Mouse (Mus musculus): ENCODE measurements around the gene Cox4i2. TPM values are rescaled to one million over a fixed set of nuclear protein-coding genes. Genes with fewer than 3 reads are reported as not detected.

The Cox4i2 gene
- total RNA-seq, 2 experiments from 2014 or later, result 4.2 to 4.9 TPM

DNA sequence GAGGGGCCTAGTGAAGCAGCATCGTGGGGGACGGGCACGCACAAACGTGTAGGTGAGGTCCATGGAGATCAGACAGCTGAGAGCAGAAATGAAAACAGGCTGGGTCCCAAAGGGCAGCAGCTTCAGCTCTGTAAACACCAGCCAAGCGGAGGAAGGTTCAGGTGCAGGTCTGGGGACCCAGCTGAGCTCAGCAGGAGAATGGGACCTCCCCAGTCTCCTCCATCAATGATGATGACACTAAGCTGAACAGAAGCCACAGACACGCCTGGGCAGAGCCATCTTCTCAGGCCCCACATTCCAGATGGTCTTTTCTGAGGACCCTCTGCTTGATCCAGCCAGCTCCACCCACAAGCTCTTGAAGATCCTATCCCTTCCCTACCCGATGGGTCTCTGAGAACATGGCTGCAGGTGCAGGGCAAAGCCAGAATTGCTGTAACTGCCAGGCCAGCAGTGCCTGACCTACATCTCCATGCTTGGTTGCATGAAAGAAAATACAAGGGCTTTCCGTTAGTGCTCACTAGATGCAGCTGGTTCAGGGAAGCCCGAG is 40.4 kb downstream of the Cox4i2 start:
- no peak for DNase-seq (ENCODE audit: low spot score in 2 of 2)

DNA sequence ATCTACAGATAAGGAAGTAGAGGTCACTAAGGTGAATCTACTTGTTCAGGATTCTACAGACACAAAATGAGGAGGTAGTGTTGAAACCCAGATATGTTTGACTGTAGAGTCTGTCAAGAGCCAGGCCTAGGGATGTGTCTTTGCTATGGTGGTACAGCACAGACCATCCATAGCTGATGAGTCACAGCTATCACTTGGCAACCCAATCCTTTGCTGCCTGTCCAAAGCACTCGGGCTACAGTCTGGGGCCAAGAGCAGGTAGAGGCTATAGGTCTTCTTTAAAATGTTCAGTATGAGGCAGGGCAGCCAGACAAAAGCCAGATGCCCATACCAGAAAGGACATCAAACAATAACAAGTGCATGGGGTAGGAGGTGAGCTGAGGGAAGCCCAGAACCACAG is 43.6 kb downstream of the Cox4i2 start:
- no peak for DNase-seq (ENCODE audit: low spot score in 2 of 2)

DNA sequence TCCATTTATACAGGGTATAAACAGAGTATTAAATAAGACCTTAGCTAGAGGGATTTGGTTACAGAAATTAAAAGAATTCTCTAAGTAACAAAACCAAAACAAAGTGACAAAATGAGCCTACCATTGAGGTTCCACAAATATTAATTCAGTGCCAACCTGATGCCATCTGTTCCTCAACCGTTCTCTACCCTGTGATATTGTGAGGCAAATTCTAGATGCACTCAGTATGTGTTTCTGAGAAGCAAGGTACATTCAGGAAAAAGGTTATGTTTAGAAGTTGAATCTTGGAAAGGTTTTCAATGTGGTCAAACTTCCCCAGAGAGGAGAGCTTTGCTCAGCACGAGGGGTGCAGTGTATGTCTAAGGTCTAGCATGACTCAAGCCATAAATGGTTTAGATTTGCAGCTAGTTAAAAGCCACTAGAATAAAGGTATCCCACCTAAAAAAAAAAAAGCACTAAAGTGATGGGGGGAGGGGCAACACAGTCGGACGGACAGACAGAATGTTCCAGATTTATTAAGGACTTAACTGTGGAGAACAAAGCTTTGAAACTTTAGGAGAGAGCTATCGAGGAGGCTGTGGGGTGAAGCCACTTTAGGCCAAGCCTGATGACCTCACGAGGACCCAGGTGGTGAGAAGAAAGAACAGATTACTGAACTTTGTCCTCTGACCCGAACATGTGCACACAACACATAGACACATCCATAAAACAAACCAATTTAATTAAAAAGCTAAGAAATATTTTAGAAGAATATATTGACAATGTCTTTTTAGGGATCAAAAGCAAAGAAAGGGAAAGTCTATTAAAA is 46.2 kb downstream of the Cox4i2 start:
- no peak for DNase-seq (ENCODE audit: low spot score in 2 of 2)

DNA sequence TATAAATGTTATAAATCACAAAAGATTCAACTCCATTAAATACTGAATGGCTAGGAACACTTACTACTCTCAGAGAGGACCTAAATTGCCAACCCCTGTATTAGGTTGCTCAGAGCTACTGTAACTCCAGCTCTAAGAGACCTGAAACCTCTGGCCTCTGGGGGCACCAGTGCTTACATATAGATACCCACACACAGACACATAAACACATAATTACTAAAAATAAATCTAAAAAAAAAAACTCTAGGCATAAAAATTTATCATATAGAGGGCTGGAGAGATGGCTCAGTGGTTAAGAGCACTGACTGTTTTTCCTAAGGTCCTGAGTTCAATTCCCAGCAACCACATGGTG is 46.8 kb downstream of the Cox4i2 start:
- DNase-seq (ENCODE audit: low spot score in 2 of 2), result no peak

DNA sequence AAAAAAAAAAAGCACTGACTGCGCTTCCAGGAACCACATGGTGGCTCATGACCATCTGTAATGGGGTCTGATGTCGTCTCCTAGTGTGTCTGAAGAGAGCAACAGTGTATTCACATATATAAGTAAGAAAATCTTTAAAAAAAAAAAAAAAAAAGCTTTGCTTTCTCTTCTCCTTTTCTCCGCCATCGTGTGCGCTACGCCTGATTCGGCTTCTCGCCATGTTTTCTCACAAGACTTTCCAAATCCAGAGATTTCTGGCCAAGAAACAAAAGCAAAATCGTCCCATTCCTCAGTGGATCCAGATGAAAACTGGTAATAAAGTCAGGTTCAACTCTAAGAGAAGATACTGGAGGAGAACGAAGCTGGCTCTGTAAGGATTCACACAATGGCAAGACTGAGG is 48.3 kb downstream of the Cox4i2 start:
- DNase-seq (ENCODE audit: low spot score in 2 of 2), result no peak

DNA sequence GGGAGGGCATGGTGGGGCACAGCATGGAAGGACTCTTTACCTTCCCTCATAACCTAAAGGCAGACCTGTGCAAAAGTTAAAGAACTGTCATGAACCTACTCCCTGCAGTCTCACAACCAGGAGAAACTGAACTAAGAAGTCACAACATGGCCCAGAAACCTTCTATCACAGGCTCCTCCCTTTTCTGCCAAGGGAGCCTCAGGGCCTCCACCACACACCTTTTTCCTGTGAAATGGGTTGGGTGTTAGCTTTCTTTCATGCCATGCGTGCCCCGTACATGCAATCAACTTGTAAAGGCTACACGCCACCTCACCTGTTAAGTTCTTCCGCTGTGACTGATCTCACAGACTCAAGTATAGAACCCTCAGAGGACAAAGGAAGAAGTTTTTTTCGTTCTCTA is 49.1 kb downstream of the Cox4i2 start:
- DNase-seq (ENCODE audit: low spot score in 2 of 2), result no peak

DNA sequence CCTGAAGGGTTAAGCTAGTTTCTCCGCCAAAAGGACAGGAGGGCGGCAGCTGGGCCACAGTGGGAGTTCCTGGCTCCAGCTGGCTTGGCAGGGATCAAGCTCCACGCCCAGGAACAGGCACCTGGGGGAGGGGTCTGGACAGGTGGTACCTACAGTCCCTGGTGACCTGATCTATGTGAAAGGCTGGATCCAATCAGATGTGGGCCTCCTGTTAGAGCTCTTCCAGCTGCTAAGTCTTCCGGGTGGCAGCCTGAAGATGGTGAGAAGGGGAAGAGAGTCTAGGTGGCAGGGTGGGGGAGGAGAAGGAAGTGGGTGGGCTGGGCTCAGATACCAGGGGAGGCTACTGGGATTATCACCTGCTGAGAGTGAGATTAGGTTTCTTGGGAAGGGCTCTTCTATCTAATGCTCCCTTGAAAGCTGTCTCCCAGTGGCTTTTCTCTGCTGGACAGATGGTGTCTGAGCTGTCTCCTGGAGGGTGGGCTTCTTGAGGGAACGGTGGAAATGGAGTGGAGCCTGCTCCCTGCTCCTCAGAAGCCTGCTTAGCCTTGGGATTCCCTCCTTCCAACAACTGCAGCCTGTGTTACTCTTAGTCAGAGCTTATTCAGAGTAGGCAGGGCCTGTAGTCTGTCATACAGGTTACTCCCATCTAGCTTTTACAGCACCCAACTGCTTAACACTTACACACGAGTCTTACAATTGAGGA is 50.6 kb downstream of the Cox4i2 start:
- DNase-seq (ENCODE audit: low spot score in 2 of 2), result no peak

DNA sequence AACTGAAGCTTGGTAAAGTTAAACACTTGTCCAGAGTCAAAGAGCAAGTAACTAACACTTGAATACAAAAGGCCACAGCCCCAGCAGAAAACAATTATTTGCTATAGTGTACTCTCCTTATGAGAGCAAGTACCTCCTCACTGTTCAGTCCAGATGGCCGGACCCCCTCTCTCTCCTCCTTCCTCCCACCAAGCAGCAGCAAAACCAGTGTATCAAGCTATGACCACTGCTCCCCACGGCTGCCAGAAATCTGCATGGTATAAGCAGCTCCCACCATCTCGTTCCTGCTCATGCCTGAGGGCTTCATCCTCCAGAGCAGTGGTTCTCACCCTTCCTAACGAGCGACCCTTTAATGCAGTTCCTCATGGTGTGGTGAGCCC is 51.1 kb downstream of the Cox4i2 start:
- DNase-seq (ENCODE audit: low spot score in 2 of 2), result no peak

DNA sequence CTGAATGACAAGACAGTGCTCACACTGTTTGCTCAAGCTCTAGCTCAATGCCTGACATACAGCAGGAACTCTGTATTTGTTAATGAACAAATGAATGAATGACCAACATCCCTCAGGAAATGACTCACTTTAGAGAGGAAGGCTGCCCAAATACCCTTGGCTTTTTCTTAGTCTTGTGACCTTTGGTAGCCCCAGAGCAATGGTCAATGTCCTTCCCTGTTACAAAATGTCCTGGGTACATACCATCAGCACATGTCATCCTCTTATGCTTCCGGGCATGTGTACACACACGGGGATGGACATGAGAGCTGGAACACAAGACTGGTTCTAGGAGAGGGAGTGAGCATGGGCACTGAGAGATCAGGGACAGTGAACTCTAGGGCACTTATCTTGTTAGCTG is 52.1 kb downstream of the Cox4i2 start:
- no peak for DNase-seq (ENCODE audit: low spot score in 2 of 2)

DNA sequence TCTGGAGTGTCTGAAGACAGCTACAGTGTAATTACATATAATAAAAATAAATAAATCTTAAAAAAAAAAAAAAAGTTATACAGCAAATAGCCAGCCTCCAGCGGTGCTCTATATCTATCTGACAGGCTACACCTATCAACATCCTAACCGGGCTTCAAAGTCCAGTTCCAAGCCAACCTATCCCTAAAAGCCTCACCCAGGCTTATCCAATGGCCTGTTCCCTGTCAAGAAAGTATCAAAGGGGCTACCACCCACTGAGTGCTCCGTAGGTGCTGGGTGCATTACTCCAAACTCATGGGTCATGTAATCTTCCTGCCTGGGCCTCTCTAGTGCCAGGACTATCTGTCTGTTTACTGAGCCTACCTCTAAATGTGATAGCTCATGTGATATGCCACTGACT is 54.2 kb downstream of the Cox4i2 start:
- DNase-seq (ENCODE audit: low spot score in 2 of 2), result no peak

DNA sequence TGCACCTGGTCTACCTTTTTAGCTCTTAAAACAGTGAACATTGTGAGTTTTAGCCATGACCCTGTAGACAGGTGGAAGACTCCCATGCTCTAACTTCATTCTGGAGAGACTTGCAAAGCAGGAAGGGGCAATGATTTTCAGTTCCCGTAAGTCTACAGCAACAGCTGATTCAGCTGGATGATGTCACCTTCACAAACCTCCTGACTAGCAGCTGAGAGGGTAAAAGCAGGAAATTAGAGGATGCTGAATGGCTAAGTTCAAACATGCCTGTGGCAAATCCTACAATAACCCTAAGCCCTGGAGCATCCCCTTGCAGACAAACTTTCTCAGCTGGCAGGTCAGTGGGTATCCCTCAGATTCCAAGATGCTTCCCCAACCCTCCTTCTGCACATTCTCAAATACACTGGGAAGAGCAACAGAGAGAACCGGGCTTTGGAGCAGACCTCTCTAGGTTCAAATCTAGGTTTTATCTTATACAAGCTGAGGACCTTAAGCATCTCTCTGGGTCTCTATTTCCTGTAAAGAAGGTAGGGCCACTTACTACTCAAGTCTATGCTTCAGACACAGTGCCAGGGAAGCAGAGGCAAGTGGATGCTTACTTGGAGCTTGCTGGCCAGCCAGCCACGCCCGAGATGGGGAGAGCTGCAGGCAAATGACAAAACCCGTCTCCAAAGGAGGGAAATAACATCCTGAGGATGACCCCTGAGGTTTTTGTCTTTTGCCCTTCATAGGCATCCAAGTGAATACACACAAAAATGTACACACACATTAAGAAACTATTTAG is 56.4 kb downstream of the Cox4i2 start:
- no peak for DNase-seq (ENCODE audit: low spot score in 2 of 2)

DNA sequence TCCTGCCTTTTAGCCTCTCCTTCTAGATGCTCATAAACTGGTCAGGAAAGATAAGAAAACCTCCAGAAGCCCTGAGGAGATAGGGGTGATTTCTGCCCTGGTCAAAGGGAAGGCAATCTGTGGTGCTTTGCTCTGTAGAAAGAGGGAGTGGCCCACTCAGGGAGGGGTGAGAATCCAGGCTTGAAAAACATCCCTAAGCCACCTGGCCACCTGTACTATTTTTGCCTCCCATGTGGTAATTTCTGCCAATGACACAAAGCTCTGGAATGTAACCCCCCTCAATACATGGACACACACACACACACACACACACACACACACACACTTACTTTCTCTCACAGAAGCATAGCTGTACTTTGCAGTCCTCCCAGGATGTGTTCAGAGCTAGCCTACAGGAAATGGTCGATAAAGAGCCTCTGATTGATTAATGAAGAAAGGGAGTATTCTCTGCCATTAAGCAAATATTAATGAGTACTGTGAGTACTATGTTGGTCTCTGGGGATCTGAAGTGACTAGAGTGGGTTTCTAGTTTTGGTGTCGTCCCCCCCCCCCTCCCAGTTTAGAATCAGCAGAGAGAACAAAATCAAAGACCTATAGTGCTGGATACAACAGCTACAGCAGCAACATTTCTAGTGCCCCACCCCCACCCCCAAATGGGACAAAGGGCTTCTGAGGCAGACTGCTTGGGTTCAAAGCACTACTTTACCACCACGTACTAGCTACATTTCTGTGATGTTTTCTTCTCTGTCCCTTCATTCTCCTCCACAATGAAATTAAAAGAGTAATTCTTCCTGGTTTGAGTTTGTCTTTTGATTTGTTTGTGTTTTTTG is 57.6 kb downstream of the Cox4i2 start:
- no peak for DNase-seq (ENCODE audit: low spot score in 2 of 2)

DNA sequence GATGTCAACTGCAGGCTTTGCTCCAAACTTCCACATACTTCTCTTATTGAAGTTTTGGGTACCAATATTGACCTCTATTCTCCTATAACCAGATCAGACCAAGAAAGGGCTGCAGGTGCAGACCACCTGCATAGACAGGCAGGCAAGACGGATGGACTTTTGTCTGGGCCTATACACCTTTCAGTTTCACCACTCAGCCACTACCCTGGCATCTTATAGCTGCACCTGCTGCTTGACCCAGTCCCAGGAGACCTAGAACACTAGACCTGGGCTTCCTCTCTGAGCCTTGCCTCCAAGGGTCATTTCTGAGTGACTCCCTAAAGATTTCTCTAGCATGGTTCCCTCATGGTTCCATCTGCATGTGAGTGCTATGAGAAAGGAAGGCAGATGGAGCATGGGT is 59.3 kb downstream of the Cox4i2 start:
- no peak for DNase-seq (ENCODE audit: low spot score in 2 of 2)

DNA sequence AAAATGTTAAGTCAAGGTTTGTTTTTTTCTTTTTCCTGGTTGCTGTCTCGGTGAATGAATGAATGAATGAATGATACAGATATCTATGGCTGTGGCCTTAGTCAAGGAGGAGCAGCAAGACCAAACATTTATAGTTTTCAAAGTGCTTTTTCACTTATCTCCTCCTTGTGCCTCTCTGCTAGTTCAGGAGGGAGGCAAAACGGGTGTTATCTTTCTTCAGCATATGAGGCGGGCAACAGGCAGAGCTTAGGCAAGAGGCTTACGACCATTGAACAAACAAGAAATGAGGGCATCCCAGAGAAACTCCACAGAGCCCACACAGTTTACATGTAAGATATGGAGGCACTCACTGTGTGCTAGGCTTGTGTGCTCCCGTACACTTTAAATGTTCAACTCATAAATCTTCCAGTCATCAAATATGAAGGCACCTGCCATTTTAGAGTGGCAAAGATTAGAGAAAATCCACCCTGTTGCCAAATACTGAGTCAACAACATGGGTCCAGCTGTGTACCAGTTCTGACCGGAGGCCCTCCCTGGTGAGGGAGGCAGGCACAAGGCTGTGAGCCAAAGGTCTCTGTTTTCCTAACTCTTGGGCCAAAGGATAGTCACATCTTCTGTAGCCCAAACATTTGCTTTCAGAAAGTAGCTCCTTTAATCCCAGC is 60.4 kb downstream of the Cox4i2 start:
- DNase-seq (ENCODE audit: low spot score in 2 of 2), result no peak

Small RNAs within 50 kb of the gene (microRNA-seq; reads per million reads assigned to microRNA genes)
- gene Gm23802, result not detected

Other genes with a start within 250 kb of the Cox4i2 start
- gene Defb26, start 242.5 kb upstream of the Cox4i2 start, total RNA-seq (2021), result not detected
- not detected for gene Defb28, start 235.9 kb upstream of the Cox4i2 start, total RNA-seq (2021)
- gene Defb29, start 214.1 kb upstream of the Cox4i2 start, total RNA-seq (2021), result not detected
- not detected for gene Gm17416, start 184.8 kb upstream of the Cox4i2 start, total RNA-seq (2021)
- not detected for gene Defb21, start 181.4 kb upstream of the Cox4i2 start, total RNA-seq (2021)
- 10 to 100 TPM in 1 of 2 experiments, 1 to 10 TPM in 1; 8.3 to 10.2 TPM for gene Defb19, start 173.9 kb upstream of the Cox4i2 start, total RNA-seq (2021)
- gene Defb45, start 154.8 kb upstream of the Cox4i2 start, total RNA-seq (2021), result not detected
- 1 to 10 TPM; 2.0 to 2.3 TPM for gene Defb36, start 149.8 kb upstream of the Cox4i2 start, total RNA-seq (2021)
- gene Defb25, start 131.1 kb upstream of the Cox4i2 start, total RNA-seq (2021), result 1 to 10 TPM; 2.4 to 2.8 TPM
- 10 to 100 TPM; 11.5 to 17.9 TPM for gene Rem1, start 127.2 kb upstream of the Cox4i2 start, total RNA-seq (2021)
- gene H13, start 84.7 kb upstream of the Cox4i2 start, total RNA-seq (2021), result 100 to 1,000 TPM; 138 to 140 TPM
- gene Mcts2, start 67.1 kb upstream of the Cox4i2 start, total RNA-seq (2021), result 10 to 100 TPM; 26.7 to 27.4 TPM
- 100 to 1,000 TPM; 103 to 129 TPM for gene Id1, start 17.9 kb upstream of the Cox4i2 start, total RNA-seq (2021)
- gene Bcl2l1, start 77.6 kb downstream of the Cox4i2 start, total RNA-seq (2021), result 10 to 100 TPM; 63.5 to 64.6 TPM
- gene Tpx2, start 93.8 kb downstream of the Cox4i2 start, total RNA-seq (2021), result 10 to 100 TPM; 31.7 to 39.7 TPM
- 1 to 10 TPM in 1 of 2 experiments, under 1 TPM in 1; 0.50 to 2.9 TPM for gene Mylk2, start 157.2 kb downstream of the Cox4i2 start, total RNA-seq (2021)
- 1 to 10 TPM; 4.7 to 4.9 TPM for gene Foxs1, start 179.0 kb downstream of the Cox4i2 start, total RNA-seq (2021)
- gene Dusp15, start 197.5 kb downstream of the Cox4i2 start, total RNA-seq (2021), result 1 to 10 TPM; 3.2 to 6.0 TPM
- under 1 TPM in 1 of 2 experiments, not detected in 1; 0.42 TPM for gene Ttll9, start 208.3 kb downstream of the Cox4i2 start, total RNA-seq (2021)

Measured in adrenal gland, postnatal 4 days (tissue).